Mouse (Mus musculus): ENCODE data around the gene Glis1. TPM values are rescaled to one million over a fixed set of nuclear protein-coding genes. Genes with fewer than 3 reads are reported as not detected.

Gene Glis1
- polyA plus RNA-seq (2015; fragmentation: Nextera tagmentation; extraction: Ambion mirVana): 0.75 and 0.84 TPM in 2 replicates

GRCm38 (mm10) chr4:107434356-107435237, at the start of gene Glis1:
TSS of gene Glis1 (plus strand) at chr4:107434591.
- Histone ChIP-seq H3K27me3 (peaks cover 69% of the 10 kb centered on the region), H3K4me1 (peaks cover 18% of the 10 kb centered on the region), H3K9me3 (replicated peaks) (no peaks in the 10 kb centered on the region), H3K36me3 (ENCODE audit: poor library complexity, severe bottlenecking) (no peaks in the 10 kb centered on the region), H3K9ac (peak within 1 kb of the TSS; percentile 70), H3K4me3 (peak within 1 kb of the TSS; percentile 68), H3K27ac (no peak within 1 kb of the TSS), H3K4me2 (peak within 1 kb of the TSS; percentile 96)
- peak; percentile 75 for ATAC-seq
- under 1% methylated on average over 98 of the region's 112 CpGs for WGBS

DNA sequence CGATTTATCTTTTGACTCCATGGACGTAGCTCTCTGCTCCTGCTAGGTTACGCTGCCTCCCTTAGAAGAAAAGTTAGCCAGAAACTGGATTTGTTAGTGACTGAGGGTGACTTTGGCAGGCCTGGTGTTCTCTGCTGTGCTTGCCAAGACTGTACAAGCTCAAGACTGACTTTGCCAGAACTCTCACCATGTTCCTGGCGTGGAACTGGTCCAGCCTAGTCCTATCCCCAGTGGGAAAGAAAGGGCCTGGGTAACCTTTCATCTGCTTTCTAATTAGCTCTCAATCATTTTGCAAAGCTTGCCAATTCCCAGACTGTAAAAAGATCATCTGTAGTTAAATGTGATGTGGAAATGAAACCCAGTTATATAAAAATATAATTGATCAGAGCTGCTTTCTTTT, 47.4 kb upstream of the Glis1 start:
- peak overlapping the region; percentile 48; the same call in 1 of the 2 replicates for H3K27ac ChIP-seq
- H3K4me2 ChIP-seq: no peak overlapping the region
- H3K9ac ChIP-seq: no peak overlapping the region
- 84% methylated on average over 4 of the region's 4 CpGs for WGBS
- no peak overlapping the region for H3K4me3 ChIP-seq
- no peaks in the 10 kb centered on the region for H3K4me1 ChIP-seq
- no peaks in the 10 kb centered on the region for H3K27me3 ChIP-seq
- no peaks in the 10 kb centered on the region for H3K9me3 ChIP-seq (replicated peaks)
- peaks cover 92% of the 10 kb centered on the region for H3K36me3 ChIP-seq (ENCODE audit: poor library complexity, severe bottlenecking)
- ATAC-seq: no peak

DNA sequence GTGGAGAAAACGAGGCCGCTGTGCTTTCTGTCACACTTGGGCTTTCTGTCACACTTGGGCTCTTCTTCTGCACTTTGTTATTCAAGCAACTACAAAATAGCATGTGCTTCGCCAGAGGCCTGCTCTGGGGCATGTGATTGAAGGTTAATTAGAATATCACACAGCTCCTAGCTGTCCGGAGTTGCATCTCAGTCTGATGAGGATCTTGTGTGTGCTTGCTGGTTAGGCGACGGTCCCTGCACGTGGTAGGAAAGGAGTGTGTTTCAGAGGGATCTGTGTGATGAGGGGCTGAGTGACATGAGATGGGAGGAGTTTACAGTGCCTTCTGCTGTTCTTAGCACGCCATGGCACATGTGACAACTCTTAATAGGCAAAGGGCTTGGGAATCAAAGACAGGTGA, 46.9 kb upstream of the Glis1 start:
- H3K27ac ChIP-seq: peak overlapping the region; percentile 48; the same call in 1 of the 2 replicates
- H3K4me1 ChIP-seq: no peaks in the 10 kb centered on the region
- H3K9ac ChIP-seq: no peak overlapping the region
- no peaks in the 10 kb centered on the region for H3K9me3 ChIP-seq (replicated peaks)
- WGBS: 77% methylated on average over 8 of the region's 8 CpGs
- no peak overlapping the region for H3K4me3 ChIP-seq
- ATAC-seq: no peak
- no peaks in the 10 kb centered on the region for H3K27me3 ChIP-seq
- H3K36me3 ChIP-seq (ENCODE audit: poor library complexity, severe bottlenecking): peaks cover 91% of the 10 kb centered on the region
- H3K4me2 ChIP-seq: no peak overlapping the region

GRCm38 (mm10) chr4:107388291-107388690, 46.1 kb upstream of the Glis1 start:
- Histone ChIP-seq H3K9me3 (replicated peaks) (no peaks in the 10 kb centered on the region), H3K27me3 (no peaks in the 10 kb centered on the region), H3K9ac (no peak overlapping the region), H3K4me2 (no peak overlapping the region), H3K4me3 (no peak overlapping the region), H3K27ac (no peak overlapping the region), H3K36me3 (ENCODE audit: poor library complexity, severe bottlenecking) (peaks cover 90% of the 10 kb centered on the region), H3K4me1 (no peaks in the 10 kb centered on the region)
- ATAC-seq: no peak
- 93% methylated on average over 2 of the region's 2 CpGs for WGBS

DNA sequence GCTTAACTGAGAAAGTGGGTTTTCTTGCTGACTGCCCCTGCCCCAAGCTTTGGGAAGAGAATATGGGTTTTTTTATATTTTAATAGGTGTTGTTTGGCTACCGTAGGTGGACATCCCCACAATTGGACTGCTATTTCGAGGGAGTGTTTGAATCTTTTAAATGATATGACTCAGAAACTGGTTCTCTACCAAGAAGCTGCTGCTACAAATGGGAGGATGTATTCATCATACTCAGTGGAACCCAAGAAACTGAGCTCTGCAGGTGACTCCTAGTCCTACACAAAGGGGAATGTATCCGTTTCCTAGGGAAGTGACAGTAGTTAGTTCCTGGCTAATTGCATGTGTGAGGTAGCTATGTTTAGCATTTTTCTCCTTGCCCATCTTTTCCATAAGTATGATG, 45.0 kb upstream of the Glis1 start:
- ATAC-seq: no peak
- Histone ChIP-seq H3K27me3 (no peaks in the 10 kb centered on the region), H3K4me3 (no peak overlapping the region), H3K36me3 (ENCODE audit: poor library complexity, severe bottlenecking) (peaks cover 92% of the 10 kb centered on the region), H3K9ac (no peak overlapping the region), H3K9me3 (replicated peaks) (no peaks in the 10 kb centered on the region), H3K4me1 (no peaks in the 10 kb centered on the region), H3K27ac (no peak overlapping the region), H3K4me2 (no peak overlapping the region)
- WGBS: 96% methylated on average over 3 of the region's 3 CpGs

DNA sequence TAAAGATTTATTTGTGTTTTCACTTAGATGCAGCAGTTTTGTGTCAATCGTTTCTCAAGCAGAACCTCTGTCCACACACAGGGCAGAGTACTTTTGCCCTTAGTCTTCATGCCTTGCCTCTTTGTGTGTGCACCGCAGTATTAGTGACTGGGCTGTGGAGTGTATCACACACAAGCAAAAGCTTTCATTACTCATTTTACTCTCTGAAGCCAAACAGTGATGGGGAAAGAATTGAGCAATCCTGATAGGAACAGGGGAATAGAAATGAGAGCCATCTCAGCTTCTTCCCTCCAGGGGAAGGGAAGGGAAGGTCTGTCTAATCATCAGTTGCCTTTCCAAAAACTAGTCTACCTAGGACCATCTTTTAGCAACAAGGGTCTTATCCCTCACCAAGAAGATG, 40.6 kb upstream of the Glis1 start:
- Histone ChIP-seq H3K36me3 (ENCODE audit: poor library complexity, severe bottlenecking) (peaks cover 85% of the 10 kb centered on the region), H3K27ac (no peak overlapping the region), H3K9me3 (replicated peaks) (no peaks in the 10 kb centered on the region), H3K9ac (no peak overlapping the region), H3K27me3 (no peaks in the 10 kb centered on the region), H3K4me2 (no peak overlapping the region), H3K4me1 (no peaks in the 10 kb centered on the region), H3K4me3 (no peak overlapping the region)
- ATAC-seq: no peak
- WGBS: 93% methylated on average over 2 of the region's 2 CpGs

DNA sequence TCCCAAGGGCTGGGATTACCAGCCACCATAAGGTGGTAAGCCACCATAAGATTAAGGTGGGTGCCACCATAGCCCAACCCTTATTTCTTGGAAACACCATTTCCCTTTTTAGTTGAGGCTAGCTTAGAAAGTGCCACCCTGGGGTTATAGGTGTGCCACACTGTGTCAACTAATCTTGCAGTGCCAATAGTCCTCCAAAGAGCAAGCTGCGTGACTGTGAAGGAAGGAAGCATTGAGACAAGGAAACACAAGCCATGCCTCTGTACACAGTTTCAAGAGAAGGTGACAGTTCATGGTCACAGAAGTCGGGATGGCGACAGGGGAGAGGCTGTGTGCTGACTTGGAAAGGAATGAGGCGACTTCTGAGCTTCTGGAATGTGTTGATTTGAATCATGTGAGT, 14.2 kb upstream of the Glis1 start:
- Histone ChIP-seq H3K27me3 (no peaks in the 10 kb centered on the region), H3K27ac (no peak overlapping the region), H3K4me3 (no peak overlapping the region), H3K9me3 (replicated peaks) (no peaks in the 10 kb centered on the region), H3K4me2 (no peak overlapping the region), H3K4me1 (peaks cover 5% of the 10 kb centered on the region; the same call in 1 of the 2 replicates), H3K36me3 (ENCODE audit: poor library complexity, severe bottlenecking) (peaks cover 28% of the 10 kb centered on the region; the same call in 1 of the 2 replicates), H3K9ac (no peak overlapping the region)
- ATAC-seq: no peak
- WGBS: 85% methylated on average over 4 of the region's 4 CpGs

- H3K4me2 ChIP-seq: peak overlapping the region; percentile 46
- no peak for ATAC-seq
- H3K27ac ChIP-seq: no peak overlapping the region
- WGBS: 2% methylated on average over 14 of the region's 14 CpGs
- H3K4me3 ChIP-seq: 0 out of 2 replicates have a peak overlapping the region, but pooled peaks have one; percentile 7
- H3K36me3 ChIP-seq (ENCODE audit: poor library complexity, severe bottlenecking): peaks cover 20% of the 10 kb centered on the region; the same call in 1 of the 2 replicates
- peak overlapping the region; percentile 27; the same call in 1 of the 2 replicates for H3K9ac ChIP-seq
- peaks cover 5% of the 10 kb centered on the region; the same call in 1 of the 2 replicates for H3K4me1 ChIP-seq
- H3K27me3 ChIP-seq: no peaks in the 10 kb centered on the region
- no peaks in the 10 kb centered on the region for H3K9me3 ChIP-seq (replicated peaks)
Observed at GRCm38 (mm10) chr4:107421711-107422110, 12.7 kb upstream of the Glis1 start.

DNA sequence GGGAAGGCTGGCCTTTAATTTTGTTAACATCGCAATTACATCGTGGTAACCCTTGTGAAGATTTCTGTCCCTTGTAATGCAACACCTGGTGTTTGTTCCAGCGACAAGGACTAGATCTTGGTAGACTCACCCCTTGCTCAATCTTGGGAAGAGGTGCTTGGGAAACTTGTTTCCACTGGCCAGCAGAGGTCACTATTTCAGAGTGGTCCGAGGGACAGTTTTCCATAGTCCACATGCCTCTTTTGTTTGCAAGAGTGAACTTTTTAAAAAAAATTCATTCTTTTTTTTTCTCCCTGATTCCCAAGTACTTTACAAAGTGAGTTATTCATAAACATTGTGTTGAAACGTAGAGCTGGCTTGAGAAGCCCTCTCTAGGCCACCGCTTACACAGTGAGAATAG, 12.2 kb upstream of the Glis1 start:
- ATAC-seq: no peak
- peaks cover 15% of the 10 kb centered on the region; the same call in 1 of the 2 replicates for H3K36me3 ChIP-seq (ENCODE audit: poor library complexity, severe bottlenecking)
- 21% methylated on average over 6 of the region's 6 CpGs for WGBS
- H3K9ac ChIP-seq: no peak overlapping the region
- H3K4me3 ChIP-seq: no peak overlapping the region
- no peaks in the 10 kb centered on the region for H3K9me3 ChIP-seq (replicated peaks)
- H3K27ac ChIP-seq: no peak overlapping the region
- H3K4me2 ChIP-seq: no peak overlapping the region
- peaks cover 5% of the 10 kb centered on the region; the same call in 1 of the 2 replicates for H3K4me1 ChIP-seq
- no peaks in the 10 kb centered on the region for H3K27me3 ChIP-seq

DNA sequence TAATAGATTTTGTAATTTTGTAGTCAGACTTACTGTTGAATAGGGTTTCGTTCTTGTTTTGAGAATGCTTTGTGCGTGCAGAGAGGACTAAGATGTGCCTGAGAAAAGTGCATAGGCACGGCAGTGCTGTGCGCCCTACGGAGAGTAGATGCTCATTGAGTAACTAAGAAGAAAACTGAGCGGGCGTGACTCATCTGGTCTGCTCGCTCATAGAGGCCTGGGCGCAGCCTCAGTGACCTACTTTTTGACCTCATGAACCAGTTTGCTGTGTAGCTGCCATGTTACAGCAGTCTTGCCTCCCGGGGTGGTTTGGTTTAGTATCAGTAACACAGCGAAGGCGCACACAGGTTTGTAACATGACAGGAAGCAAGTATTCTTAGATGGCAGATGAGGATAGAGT, 8.8 kb upstream of the Glis1 start:
- Histone ChIP-seq H3K4me3 (no peak overlapping the region), H3K4me1 (peaks cover 5% of the 10 kb centered on the region; the same call in 1 of the 2 replicates), H3K4me2 (no peak overlapping the region), H3K9ac (no peak overlapping the region), H3K36me3 (ENCODE audit: poor library complexity, severe bottlenecking) (no peaks in the 10 kb centered on the region), H3K27me3 (no peaks in the 10 kb centered on the region), H3K9me3 (replicated peaks) (no peaks in the 10 kb centered on the region), H3K27ac (no peak overlapping the region)
- 95% methylated on average over 12 of the region's 12 CpGs for WGBS
- no peak for ATAC-seq

GRCm38 (mm10) chr4:107426631-107427030, 7.8 kb upstream of the Glis1 start:
- H3K4me1 ChIP-seq: peaks cover 3% of the 10 kb centered on the region; the same call in 1 of the 2 replicates
- H3K27ac ChIP-seq: no peak overlapping the region
- H3K36me3 ChIP-seq (ENCODE audit: poor library complexity, severe bottlenecking): no peaks in the 10 kb centered on the region
- no peak overlapping the region for H3K9ac ChIP-seq
- H3K4me2 ChIP-seq: no peak overlapping the region
- no peaks in the 10 kb centered on the region for H3K27me3 ChIP-seq
- H3K9me3 ChIP-seq (replicated peaks): no peaks in the 10 kb centered on the region
- no peak for ATAC-seq
- 83% methylated on average over 9 of the region's 9 CpGs for WGBS
- no peak overlapping the region for H3K4me3 ChIP-seq

- H3K27me3 ChIP-seq: peaks cover 53% of the 10 kb centered on the region
- no peak overlapping the region for H3K4me3 ChIP-seq
- ATAC-seq: no peak
- no peaks in the 10 kb centered on the region for H3K9me3 ChIP-seq (replicated peaks)
- no peaks in the 10 kb centered on the region for H3K36me3 ChIP-seq (ENCODE audit: poor library complexity, severe bottlenecking)
- no peak overlapping the region for H3K27ac ChIP-seq
- H3K9ac ChIP-seq: no peak overlapping the region
- H3K4me2 ChIP-seq: no peak overlapping the region
- WGBS: 72% methylated on average over 5 of the region's 5 CpGs
- H3K4me1 ChIP-seq: peaks cover 18% of the 10 kb centered on the region
Observed at GRCm38 (mm10) chr4:107432717-107433116, 1.7 kb upstream of the Glis1 start.
